Mouse (Mus musculus) midbrain, embryonic 13.5 days (tissue): Measurements from ENCODE around the gene Wdr46. TPM values are rescaled to one million over a fixed set of nuclear protein-coding genes. Genes with fewer than 3 reads are reported as not detected.
"Not testable (repeated sequence)": the region's sequence is repeated elsewhere in the genome, so short reads cannot be mapped to it uniquely, and the experiment has no call there.

Experiments used
- ATAC-seq: fragments of 200-750 bp; cut with Nextera tagmentation; 2 replicates; pipeline ENCODE4 v1.8.0; 2017; ENCODE audit warnings: mild to moderate bottlenecking, moderate TSS enrichment, moderate library complexity
- H3K27ac ChIP-seq: fragments of 300-500 bp; sonication (generic); 2 replicates; pipeline ENCODE4 v1.5.1; 2015; ENCODE audit warnings: inconsistent platforms, mild to moderate bottlenecking, moderate library complexity
- H3K27me3 ChIP-seq: fragments of 300-500 bp; sonication (generic); 2 replicates; pipeline ENCODE4 v1.6.1; 2015; ENCODE audit warnings: mild to moderate bottlenecking, inconsistent platforms
- H3K36me3 ChIP-seq: fragments of 300-500 bp; sonication (generic); 2 replicates; pipeline ENCODE4 v1.6.1; 2015; ENCODE audit warnings: mild to moderate bottlenecking, inconsistent platforms
- H3K4me1 ChIP-seq: fragments of 300-500 bp; sonication (generic); replicated peaks from 2 replicates; pipeline ENCODE4 v1.6.1; 2015; ENCODE audit warnings: inconsistent platforms
- H3K4me2 ChIP-seq: fragments of 300-500 bp; sonication (generic); replicated peaks from 2 replicates; pipeline ENCODE4 v1.6.1; 2015; ENCODE audit warnings: moderate library complexity, mild to moderate bottlenecking, inconsistent platforms
- H3K4me3 ChIP-seq: fragments of 300-500 bp; sonication (generic); replicated peaks from 2 replicates; pipeline ENCODE4 v1.5.1; 2015; ENCODE audit warnings: mild to moderate bottlenecking, inconsistent platforms
- H3K9ac ChIP-seq: fragments of 300-500 bp; sonication (generic); replicated peaks from 2 replicates; pipeline ENCODE4 v1.6.1; 2015; ENCODE audit warnings: mild to moderate bottlenecking, inconsistent platforms
- H3K9me3 ChIP-seq: fragments of 300-500 bp; sonication (generic); 2 replicates; pipeline ENCODE4 v1.6.1; 2016; ENCODE audit warnings: mild to moderate bottlenecking, inconsistent platforms
- WGBS: fragments of 180-500 bp; shearing (Covaris S2); methylation state at CpG from one replicate; pipeline ENCODE4 v1.1.7; 2015; 5-methylcytosine and 5-hydroxymethylcytosine counted together
- polyA plus RNA-seq: library from polyadenylated mRNA; unstranded; fragments of >200 nt; fragmentation: Nextera tagmentation; extraction: Ambion mirVana; gene quantifications from 2 replicates; pipeline ENCODE4 v1.2.1, GENCODE M21; 2015

Wdr46 gene
- polyA plus RNA-seq, result 24.4 and 25.7 TPM in 2 replicates

- Histone ChIP-seq H3K9ac (peak within 1 kb of the TSS; percentile 85), H3K36me3 (peaks cover 61% of the 10 kb centered on the region), H3K4me1 (peaks cover 26% of the 10 kb centered on the region), H3K9me3 (no peaks in the 10 kb centered on the region), H3K4me3 (peak within 1 kb of the TSS; percentile 88), H3K27ac (no peak within 1 kb of the TSS; the same call in 1 of the 2 replicates), H3K4me2 (peak within 1 kb of the TSS; percentile 99), H3K27me3 (no peaks in the 10 kb centered on the region)
- peak; percentile 91 for ATAC-seq
- WGBS, result under 1% methylated on average over 36 of the region's 36 CpGs
Measured at GRCm38 (mm10) chr17:33940206-33940805, at the start of gene Wdr46, which contains the start of gene Pfdn6. Wdr46 (plus strand) TSS chr17:33940660. Pfdn6 (minus strand) TSS chr17:33940343.

GRCm38 (mm10) chr17:33891357-33891756, 49.1 kb upstream of the Wdr46 start:
- WGBS, result 58% methylated on average over 2 of the region's 2 CpGs
- peaks cover 3% of the 10 kb centered on the region; the same call in 1 of the 2 replicates for H3K27me3 ChIP-seq
- no peak overlapping the region for H3K27ac ChIP-seq
- no peak for ATAC-seq
- no peak overlapping the region for H3K9ac ChIP-seq
- no peaks in the 10 kb centered on the region for H3K36me3 ChIP-seq
- H3K4me2 ChIP-seq, result no peak overlapping the region
- peaks cover 19% of the 10 kb centered on the region for H3K4me1 ChIP-seq
- H3K4me3 ChIP-seq, result no peak overlapping the region
- H3K9me3 ChIP-seq, result no peaks in the 10 kb centered on the region

GRCm38 (mm10) chr17:33891892-33892291, 48.6 kb upstream of the Wdr46 start:
- H3K9ac ChIP-seq, H3K9me3 ChIP-seq, H3K4me2 ChIP-seq, H3K36me3 ChIP-seq, H3K4me3 ChIP-seq, H3K27ac ChIP-seq, H3K27me3 ChIP-seq, ATAC-seq: not testable (repeated sequence)
- 72% methylated on average over 6 of the region's 6 CpGs for WGBS
- H3K4me1 ChIP-seq, result peaks cover 19% of the 10 kb centered on the region

- no peaks in the 10 kb centered on the region for H3K9me3 ChIP-seq
- no peak overlapping the region for H3K4me2 ChIP-seq
- peaks cover 19% of the 10 kb centered on the region for H3K4me1 ChIP-seq
- ATAC-seq, result no peak
- H3K27me3 ChIP-seq, result peaks cover 3% of the 10 kb centered on the region; the same call in 1 of the 2 replicates
- H3K9ac ChIP-seq, result no peak overlapping the region
- 14% methylated on average over 7 of the region's 7 CpGs for WGBS
- no peaks in the 10 kb centered on the region for H3K36me3 ChIP-seq
- no peak overlapping the region for H3K4me3 ChIP-seq
- no peak overlapping the region for H3K27ac ChIP-seq
Measured at GRCm38 (mm10) chr17:33892429-33892828, 48.0 kb upstream of the Wdr46 start.

- 81% methylated on average over 4 of the region's 4 CpGs for WGBS
- not testable (repeated sequence) for H3K4me3 ChIP-seq, ATAC-seq, H3K36me3 ChIP-seq, H3K4me2 ChIP-seq, H3K9ac ChIP-seq, H3K27ac ChIP-seq, H3K9me3 ChIP-seq, H3K27me3 ChIP-seq
- peaks cover 16% of the 10 kb centered on the region for H3K4me1 ChIP-seq
Measured at GRCm38 (mm10) chr17:33893011-33893410, 47.4 kb upstream of the Wdr46 start.

- H3K9ac ChIP-seq, result no peak overlapping the region
- H3K36me3 ChIP-seq, result no peaks in the 10 kb centered on the region
- no peaks in the 10 kb centered on the region for H3K9me3 ChIP-seq
- WGBS, result 42% methylated on average over 6 of the region's 6 CpGs
- no peak overlapping the region for H3K4me3 ChIP-seq
- peaks cover 3% of the 10 kb centered on the region; the same call in 1 of the 2 replicates for H3K27me3 ChIP-seq
- H3K4me1 ChIP-seq, result no peaks in the 10 kb centered on the region
- no peak overlapping the region for H3K27ac ChIP-seq
- H3K4me2 ChIP-seq, result no peak overlapping the region
- ATAC-seq, result no peak
Measured at GRCm38 (mm10) chr17:33897114-33897794, 43.2 kb upstream of the Wdr46 start.

- H3K27ac ChIP-seq, H3K27me3 ChIP-seq, H3K4me3 ChIP-seq, H3K4me1 ChIP-seq, H3K4me2 ChIP-seq, H3K9ac ChIP-seq, H3K36me3 ChIP-seq, ATAC-seq, H3K9me3 ChIP-seq: not testable (repeated sequence)
- 86% methylated on average over 4 of the region's 4 CpGs for WGBS
Measured at GRCm38 (mm10) chr17:33898193-33898592, 42.3 kb upstream of the Wdr46 start.

- no peak overlapping the region for H3K4me2 ChIP-seq
- no peak overlapping the region for H3K27ac ChIP-seq
- H3K9me3 ChIP-seq, result no peaks in the 10 kb centered on the region
- H3K4me1 ChIP-seq, result no peaks in the 10 kb centered on the region
- ATAC-seq, result no peak
- 82% methylated on average over 4 of the region's 4 CpGs for WGBS
- H3K9ac ChIP-seq, result no peak overlapping the region
- no peaks in the 10 kb centered on the region for H3K27me3 ChIP-seq
- no peaks in the 10 kb centered on the region for H3K36me3 ChIP-seq
- H3K4me3 ChIP-seq, result no peak overlapping the region
Measured at GRCm38 (mm10) chr17:33899642-33900041, 40.8 kb upstream of the Wdr46 start.

GRCm38 (mm10) chr17:33900281-33900988, 40.0 kb upstream of the Wdr46 start:
- ATAC-seq, result no peak
- WGBS, result 72% methylated on average over 7 of the region's 7 CpGs
- H3K4me3 ChIP-seq, result no peak overlapping the region

GRCm38 (mm10) chr17:33900989-33901314, 39.5 kb upstream of the Wdr46 start:
- no peaks in the 10 kb centered on the region for H3K27me3 ChIP-seq
- no peaks in the 10 kb centered on the region for H3K9me3 ChIP-seq
- no peaks in the 10 kb centered on the region for H3K36me3 ChIP-seq
- no peak overlapping the region for H3K27ac ChIP-seq
- H3K4me1 ChIP-seq, result no peaks in the 10 kb centered on the region
- H3K4me2 ChIP-seq, result no peak overlapping the region
- ATAC-seq, result no peak
- no peak overlapping the region for H3K4me3 ChIP-seq
- no peak overlapping the region for H3K9ac ChIP-seq
- WGBS, result 85% methylated on average over 4 of the region's 4 CpGs

More at GRCm38 (mm10) chr17:33900281-33900988, 40.0 kb upstream of the Wdr46 start:
- Histone ChIP-seq H3K4me2 (no peak overlapping the region), H3K9ac (0 out of 2 replicates have a peak overlapping the region, but pooled peaks have one; percentile 4), H3K9me3 (no peaks in the 10 kb centered on the region), H3K36me3 (no peaks in the 10 kb centered on the region), H3K27me3 (no peaks in the 10 kb centered on the region), H3K27ac (no peak overlapping the region), H3K4me1 (no peaks in the 10 kb centered on the region)

- Histone ChIP-seq H3K9me3 (no peaks in the 10 kb centered on the region), H3K36me3 (no peaks in the 10 kb centered on the region), H3K27ac (no peak overlapping the region), H3K4me2 (no peak overlapping the region), H3K9ac (no peak overlapping the region), H3K4me3 (no peak overlapping the region), H3K27me3 (no peaks in the 10 kb centered on the region), H3K4me1 (no peaks in the 10 kb centered on the region)
- ATAC-seq, result no peak
- WGBS, result 70% methylated on average over 4 of the region's 4 CpGs
Measured at GRCm38 (mm10) chr17:33901653-33902052, 38.8 kb upstream of the Wdr46 start.

- 79% methylated on average over 4 of the region's 4 CpGs for WGBS
- no peak for ATAC-seq
Measured at GRCm38 (mm10) chr17:33902079-33902478, 38.4 kb upstream of the Wdr46 start.

More at GRCm38 (mm10) chr17:33902079-33902478, 38.4 kb upstream of the Wdr46 start:
- Histone ChIP-seq H3K9ac (no peak overlapping the region), H3K27me3 (no peaks in the 10 kb centered on the region), H3K4me3 (no peak overlapping the region), H3K4me2 (no peak overlapping the region), H3K4me1 (no peaks in the 10 kb centered on the region), H3K9me3 (no peaks in the 10 kb centered on the region), H3K27ac (no peak overlapping the region), H3K36me3 (no peaks in the 10 kb centered on the region)
